Mouse (Mus musculus) bone marrow, adult 2 months (tissue): Measurements from ENCODE around the gene Robo4. TPM values are rescaled to one million over a fixed set of nuclear protein-coding genes. Genes with fewer than 3 reads are reported as not detected.

Experiments
- H3K27ac ChIP-seq: fragments of 200-500 bp; 2 replicates; pipeline ENCODE4 v1.5.1; 2012; ENCODE audit warnings: low read depth, mild to moderate bottlenecking, control low read depth, inconsistent platforms, low read length; ENCODE audit not compliant: control insufficient read depth, poor library complexity, insufficient read depth
- H3K4me1 ChIP-seq: fragments of 200-500 bp; 2 replicates; pipeline ENCODE4 v1.6.1; 2011; ENCODE audit warnings: low read length; ENCODE audit not compliant: control insufficient read depth, insufficient read depth
- H3K4me3 ChIP-seq: fragments of 200-500 bp; replicated peaks from 2 replicates; pipeline ENCODE3; 2011; ENCODE audit warnings: mild to moderate bottlenecking, low read depth, low read length, control low read depth; ENCODE audit not compliant: control insufficient read depth
- CTCF ChIP-seq: fragments of 200-500 bp; IDR thresholded peaks from 2 replicates; pipeline ENCODE4 v1.5.1; 2011; ENCODE audit warnings: low read length, control low read depth; ENCODE audit not compliant: control insufficient read depth, insufficient read depth
- POLR2A ChIP-seq: fragments of 200-500 bp; IDR thresholded peaks from 2 replicates; pipeline ENCODE4 v1.6.1; 2011; ENCODE audit warnings: low read depth, mild to moderate bottlenecking, control low read depth, low read length, borderline replicate concordance; ENCODE audit not compliant: control insufficient read depth
- WGBS: fragments of 180-500 bp; shearing (Covaris S2); methylation state at CpG from one replicate; pipeline ENCODE4 v1.1.7; 2018; 5-methylcytosine and 5-hydroxymethylcytosine counted together
- polyA plus RNA-seq: library from polyadenylated mRNA; stranded (reverse); fragments of >200 nt; gene quantifications from 2 replicates; pipeline ENCODE4 v1.2.4, GENCODE M21; 2011; ENCODE audit warnings: low replicate concordance; ENCODE audit not compliant: missing spikeins, insufficient read depth, insufficient read length

Robo4 gene
- polyA plus RNA-seq, 1 experiment, result 4.8 TPM

DNA sequence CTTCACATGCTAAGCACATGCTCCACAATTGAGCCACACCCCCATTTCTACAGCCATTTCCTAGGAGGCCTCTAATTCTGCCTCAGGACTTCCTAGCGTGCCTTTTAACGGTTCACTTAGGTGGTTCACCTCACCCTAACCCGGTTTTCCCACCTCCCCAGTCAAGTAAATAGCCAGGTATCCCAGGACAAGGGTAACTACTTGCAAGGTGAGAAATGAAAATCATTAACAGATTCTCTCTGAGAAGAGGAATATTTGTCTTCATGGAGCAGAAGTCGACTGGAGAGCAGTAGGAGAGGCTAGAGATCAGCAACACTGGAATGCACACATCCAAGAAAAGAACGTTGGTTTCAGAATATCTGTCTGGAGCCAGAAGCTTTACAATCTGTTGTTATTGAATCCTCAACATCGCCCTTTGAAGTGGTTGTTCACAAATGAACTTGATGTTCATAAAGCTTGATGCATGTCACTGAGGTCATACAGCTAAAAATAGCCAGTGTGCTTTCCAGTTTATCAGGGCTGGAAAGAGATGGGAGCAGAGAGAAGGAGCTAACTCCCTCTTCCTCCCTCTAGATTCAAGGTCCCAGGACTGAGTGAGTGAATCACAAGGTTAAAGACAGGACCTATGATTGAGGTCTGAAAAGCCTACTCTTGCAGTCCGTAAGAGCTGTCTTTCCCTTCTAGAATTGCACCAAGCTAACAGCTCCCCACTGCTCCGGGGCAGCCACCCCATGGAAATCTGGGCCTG lies 8.2 kb downstream of the Robo4 start:
- Histone ChIP-seq H3K4me1 (no peaks in the 10 kb centered on the region), H3K27ac (no peak overlapping the region), H3K4me3 (no peak overlapping the region)
- 74% methylated on average over 8 of the region's 8 CpGs for WGBS
- TF ChIP-seq CTCF, result no peak

DNA sequence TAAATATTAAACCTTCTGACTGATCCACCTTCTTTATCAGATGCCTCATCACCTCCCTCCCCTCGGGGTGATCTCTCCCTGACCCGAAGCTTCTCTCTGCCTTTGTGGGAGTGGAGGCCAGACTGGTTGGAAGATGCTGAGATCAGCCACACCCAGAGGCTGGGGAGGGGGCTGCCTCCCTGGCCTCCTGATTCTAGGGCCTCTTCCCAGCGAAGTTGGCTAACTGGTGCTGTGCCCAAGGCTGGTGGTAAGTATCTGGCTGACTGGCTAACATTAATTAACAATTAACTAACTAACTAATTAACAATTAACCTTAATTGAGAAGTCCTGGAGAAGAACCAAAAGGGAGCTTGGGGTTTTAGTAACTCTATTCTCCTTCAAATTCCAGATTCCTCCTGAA lies 11.3 kb downstream of the Robo4 start:
- H3K27ac ChIP-seq, result no peak overlapping the region
- H3K4me3 ChIP-seq, result no peak overlapping the region
- no peaks in the 10 kb centered on the region for H3K4me1 ChIP-seq
- 70% methylated on average over 3 of the region's 3 CpGs for WGBS
- TF ChIP-seq CTCF (no peak), POLR2A (no peak)

DNA sequence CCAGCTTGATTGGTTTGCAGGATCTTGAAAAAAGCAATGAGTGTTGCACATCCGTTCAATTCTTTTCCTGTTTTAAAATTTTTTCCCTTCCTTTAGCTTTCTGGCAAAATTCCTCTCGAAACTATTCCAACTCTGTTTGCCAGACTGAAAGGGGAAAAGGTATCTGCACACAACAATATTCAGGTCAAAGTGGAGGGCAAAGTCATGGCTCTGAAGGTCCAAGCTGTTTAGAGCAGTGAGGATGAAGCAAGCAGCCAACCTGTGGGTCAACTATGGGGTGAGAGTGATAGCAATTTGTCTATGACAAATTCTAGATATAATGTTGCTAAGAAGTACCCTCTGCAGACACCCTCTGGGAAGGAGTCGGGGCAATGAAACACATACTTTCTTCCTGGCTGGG lies 13.0 kb downstream of the Robo4 start:
- 71% methylated on average over 3 of the region's 3 CpGs for WGBS
- H3K4me1 ChIP-seq, result no peaks in the 10 kb centered on the region
- no peak overlapping the region for H3K4me3 ChIP-seq
- TF ChIP-seq POLR2A (no peak), CTCF (no peak)
- H3K27ac ChIP-seq, result no peak overlapping the region

DNA sequence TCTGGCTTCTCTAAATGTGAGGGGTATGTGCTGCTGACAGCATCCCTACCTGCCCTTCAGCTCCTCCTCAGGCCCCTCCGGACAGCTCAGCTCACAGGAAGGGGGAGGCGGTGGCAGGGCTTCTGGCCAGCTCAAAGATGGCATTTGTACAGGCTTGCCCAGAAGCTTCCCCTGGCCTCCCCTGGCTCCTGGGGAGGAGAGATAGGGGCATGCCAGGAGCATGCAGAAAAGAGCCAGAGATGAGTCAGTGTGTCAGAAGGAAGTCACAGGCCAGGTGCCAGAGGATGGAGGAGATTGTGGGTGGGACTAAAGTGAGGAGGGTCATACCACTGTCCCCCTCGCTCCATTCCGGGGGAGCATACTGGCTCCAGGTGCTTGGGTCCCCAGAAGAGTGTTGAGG lies 17.1 kb downstream of the Robo4 start:
- WGBS, result 63% methylated on average over 4 of the region's 4 CpGs
- Histone ChIP-seq H3K4me3 (no peak overlapping the region), H3K4me1 (no peaks in the 10 kb centered on the region; the same call in 1 of the 2 replicates), H3K27ac (no peak overlapping the region)
- TF ChIP-seq POLR2A (no peak), CTCF (no peak)

DNA sequence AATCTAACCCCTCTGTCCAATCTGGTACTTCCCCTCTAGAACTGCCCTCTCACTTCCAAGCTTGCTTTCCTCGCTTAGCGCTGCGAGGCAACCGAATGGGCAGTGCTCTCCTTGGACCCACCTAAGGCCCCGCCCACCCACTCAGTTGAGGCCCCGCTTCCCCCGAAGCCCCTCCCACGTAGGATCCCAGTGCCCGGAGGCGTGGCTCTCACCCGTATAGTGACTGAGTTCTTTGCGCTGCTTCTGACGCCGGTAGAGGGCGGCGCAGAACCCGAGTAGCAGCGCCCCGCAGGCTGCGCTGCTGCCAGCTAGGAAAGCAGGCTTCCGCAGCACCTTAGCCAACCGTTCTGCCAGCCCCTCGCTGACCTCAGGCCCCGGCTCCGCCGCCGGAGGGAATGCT lies 19.0 kb downstream of the Robo4 start:
- WGBS, result 1% methylated on average over 27 of the region's 27 CpGs
- no peaks in the 10 kb centered on the region; the same call in 1 of the 2 replicates for H3K4me1 ChIP-seq
- H3K27ac ChIP-seq, result no peak overlapping the region
- no peak overlapping the region for H3K4me3 ChIP-seq
- TF ChIP-seq POLR2A, result no peak
- TF ChIP-seq CTCF, result peak; percentile 32; the same call in 1 of the 2 replicates

DNA sequence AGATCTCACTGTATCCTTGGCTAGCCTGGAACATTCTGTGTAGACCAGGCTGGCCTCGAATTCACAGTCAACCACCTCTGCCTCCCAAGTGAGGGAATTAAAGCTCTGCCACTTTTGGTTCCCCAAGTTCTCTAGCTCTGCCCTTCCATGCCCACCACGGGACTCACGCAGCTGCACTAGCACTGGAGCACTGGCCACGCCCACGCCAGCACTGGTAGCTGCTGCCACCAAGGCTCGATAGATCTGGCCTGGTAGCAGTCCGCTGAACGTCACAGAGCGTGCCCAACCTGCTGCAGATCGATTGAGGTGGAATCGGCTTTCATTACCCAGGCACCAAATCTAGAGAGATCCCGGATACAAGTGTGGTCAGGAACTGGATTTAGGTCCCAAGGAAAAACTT lies 19.5 kb downstream of the Robo4 start:
- Histone ChIP-seq H3K27ac (no peak overlapping the region), H3K4me1 (no peaks in the 10 kb centered on the region; the same call in 1 of the 2 replicates), H3K4me3 (no peak overlapping the region)
- WGBS, result 9% methylated on average over 12 of the region's 12 CpGs
- TF ChIP-seq POLR2A, result no peak
- TF ChIP-seq CTCF, result no peak

DNA sequence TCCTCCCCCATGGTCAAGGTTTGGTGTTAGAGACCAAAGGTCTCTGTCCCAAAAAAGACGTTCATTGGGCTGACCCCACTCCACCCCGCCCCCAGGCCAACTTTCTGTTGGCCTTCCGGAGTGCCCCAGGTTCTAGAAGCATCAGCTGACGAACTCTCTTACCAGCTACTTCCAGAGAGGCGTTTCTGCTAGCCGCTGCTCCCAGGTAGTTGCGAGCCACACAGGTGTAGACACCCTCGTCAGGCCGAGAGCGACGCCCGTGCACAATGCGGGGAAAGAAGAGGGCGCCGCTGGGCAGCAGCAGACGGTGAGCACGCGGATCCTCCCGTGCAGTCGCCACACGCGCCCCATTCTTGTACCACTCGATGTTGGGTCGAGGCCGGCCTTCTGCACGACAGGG lies 27.6 kb downstream of the Robo4 start:
- TF ChIP-seq POLR2A, result no peak
- TF ChIP-seq CTCF, result no peak
- Histone ChIP-seq H3K27ac (no peak overlapping the region), H3K4me3 (no peak overlapping the region), H3K4me1 (no peaks in the 10 kb centered on the region)
- 42% methylated on average over 26 of the region's 26 CpGs for WGBS

DNA sequence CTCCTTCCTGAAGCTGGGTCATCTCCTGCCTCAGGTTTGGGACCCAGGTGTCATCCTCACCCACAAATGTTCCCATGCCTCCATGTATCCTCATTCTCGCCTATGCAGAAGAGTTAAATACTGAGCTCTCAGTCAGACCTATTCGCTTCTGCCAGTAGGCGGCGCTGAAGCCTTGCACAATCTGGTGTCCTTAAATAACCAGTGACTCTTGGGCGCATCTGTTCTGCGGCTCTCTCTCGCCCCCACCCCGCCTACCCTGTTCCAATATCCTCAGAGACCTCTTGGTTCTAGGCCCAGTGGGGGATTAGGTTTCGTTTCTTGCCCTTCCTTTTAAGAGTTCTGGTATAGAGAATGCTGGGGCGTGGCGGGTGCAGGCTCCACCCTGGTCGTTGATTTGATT lies 28.9 kb downstream of the Robo4 start:
- TF ChIP-seq CTCF, result peak; percentile 74
- no peak for TF ChIP-seq POLR2A
- Histone ChIP-seq H3K27ac (no peak overlapping the region), H3K4me1 (no peaks in the 10 kb centered on the region), H3K4me3 (no peak overlapping the region)
- 4% methylated on average over 12 of the region's 12 CpGs for WGBS

DNA sequence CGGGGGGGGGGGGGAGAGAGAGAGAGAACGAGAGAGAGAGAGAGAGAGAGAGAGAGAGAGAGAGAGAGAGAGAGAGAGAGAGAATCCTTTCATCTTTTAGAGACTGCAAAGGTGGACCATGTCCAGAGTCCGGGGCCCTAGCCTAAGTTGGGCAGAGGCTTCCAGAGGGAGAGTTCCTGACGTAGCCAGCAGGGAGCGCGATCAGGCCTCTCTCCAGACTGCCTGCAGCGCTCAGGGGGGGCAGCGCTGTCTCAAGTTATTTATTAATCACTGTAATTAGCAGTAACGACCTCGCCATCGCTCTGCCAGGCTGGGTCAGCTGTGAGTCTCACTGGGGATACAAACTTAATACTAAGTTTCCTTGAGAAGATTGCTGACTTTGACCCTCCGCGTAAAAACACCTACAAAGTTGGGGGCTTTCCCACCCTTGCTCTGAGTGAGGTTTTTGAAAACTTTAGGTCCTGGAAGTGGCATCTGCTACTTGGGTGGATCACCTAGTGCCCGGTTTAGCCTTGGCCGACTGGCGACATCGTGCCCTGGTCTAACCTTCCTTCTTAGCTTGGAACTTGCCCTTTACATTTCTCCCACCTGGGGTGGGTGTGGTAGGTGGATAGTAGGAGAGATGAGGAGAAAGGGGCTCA lies 30.4 kb downstream of the Robo4 start:
- TF ChIP-seq CTCF (no peak), POLR2A (no peak)
- H3K4me1 ChIP-seq, result no peaks in the 10 kb centered on the region
- H3K27ac ChIP-seq, result no peak overlapping the region
- 5% methylated on average over 16 of the region's 17 CpGs for WGBS
- no peak overlapping the region for H3K4me3 ChIP-seq
